Mouse (Mus musculus) stomach, postnatal 0 days (tissue): Measurements from ENCODE around the gene Endov. TPM values are rescaled to one million over a fixed set of nuclear protein-coding genes. Genes with fewer than 3 reads are reported as not detected.

ENCODE experiments used
- ATAC-seq: fragments of 200-750 bp; cut with Nextera tagmentation; 2 replicates; pipeline ENCODE4 v1.8.0; 2017; ENCODE audit not compliant: low FRiP score, low TSS enrichment
- DNase-seq: peaks from one replicate; pipeline ENCODE4 v3.0.0-alpha.2; 2016; ENCODE audit warnings: low spot score
- H3K27ac ChIP-seq: fragments of 300-500 bp; sonication (generic); replicated peaks from 2 replicates; pipeline ENCODE4 v1.5.1; 2014; ENCODE audit warnings: mild to moderate bottlenecking, control low read depth
- H3K27me3 ChIP-seq: fragments of 300-500 bp; sonication (generic); 2 replicates; pipeline ENCODE4 v1.6.1; 2014; ENCODE audit warnings: low read length; ENCODE audit not compliant: control insufficient read depth, insufficient read depth
- H3K36me3 ChIP-seq: fragments of 300-500 bp; sonication (generic); 2 replicates; pipeline ENCODE4 v1.6.1; 2014; ENCODE audit warnings: low read length, mixed read lengths; ENCODE audit not compliant: control insufficient read depth, insufficient read depth
- H3K4me1 ChIP-seq: fragments of 300-500 bp; sonication (generic); replicated peaks from 2 replicates; pipeline ENCODE4 v1.6.1; 2014; ENCODE audit warnings: antibody characterized with exemption; ENCODE audit not compliant: control insufficient read depth, insufficient read depth
- H3K4me2 ChIP-seq: fragments of 300-500 bp; sonication (generic); replicated peaks from 2 replicates; pipeline ENCODE4 v1.6.1; 2014; ENCODE audit warnings: low read depth, mild to moderate bottlenecking, control low read depth, moderate library complexity
- H3K4me3 ChIP-seq: fragments of 300-500 bp; sonication (generic); 2 replicates; pipeline ENCODE4 v1.5.1; 2014; ENCODE audit warnings: low read depth, low read length, control low read depth
- H3K9ac ChIP-seq: fragments of 300-500 bp; sonication (generic); 2 replicates; pipeline ENCODE4 v1.6.1; 2014; ENCODE audit warnings: mild to moderate bottlenecking, low read length, control low read depth, mixed read lengths
- H3K9me3 ChIP-seq: fragments of 300-500 bp; sonication (generic); 2 replicates; pipeline ENCODE4 v1.6.1; 2016; ENCODE audit warnings: low read length; ENCODE audit not compliant: control insufficient read depth
- CTCF ChIP-seq: IDR thresholded peaks from 2 replicates; pipeline ENCODE4 v1.5.1; 2016; ENCODE audit warnings: antibody characterized with exemption, low read depth, mild to moderate bottlenecking, moderate library complexity
- EP300 ChIP-seq: optimal IDR thresholded peaks from 2 replicates; pipeline ENCODE3; 2016; ENCODE audit warnings: antibody characterized with exemption
- WGBS: fragments of 180-500 bp; shearing (Covaris S2); extraction: QIAGEN DNeasy Blood & Tissue Kit; methylation state at CpG from one replicate; pipeline ENCODE4 v1.1.7; 2014; 5-methylcytosine and 5-hydroxymethylcytosine counted together
- polyA plus RNA-seq: library from polyadenylated mRNA; unstranded; fragments of >200 nt; fragmentation: Nextera tagmentation; extraction: Ambion mirVana; gene quantifications from 2 replicates; pipeline ENCODE4 v1.2.1, GENCODE M21; 2015

The Endov gene
- polyA plus RNA-seq, result 9.2 and 12.8 TPM in 2 replicates

DNA sequence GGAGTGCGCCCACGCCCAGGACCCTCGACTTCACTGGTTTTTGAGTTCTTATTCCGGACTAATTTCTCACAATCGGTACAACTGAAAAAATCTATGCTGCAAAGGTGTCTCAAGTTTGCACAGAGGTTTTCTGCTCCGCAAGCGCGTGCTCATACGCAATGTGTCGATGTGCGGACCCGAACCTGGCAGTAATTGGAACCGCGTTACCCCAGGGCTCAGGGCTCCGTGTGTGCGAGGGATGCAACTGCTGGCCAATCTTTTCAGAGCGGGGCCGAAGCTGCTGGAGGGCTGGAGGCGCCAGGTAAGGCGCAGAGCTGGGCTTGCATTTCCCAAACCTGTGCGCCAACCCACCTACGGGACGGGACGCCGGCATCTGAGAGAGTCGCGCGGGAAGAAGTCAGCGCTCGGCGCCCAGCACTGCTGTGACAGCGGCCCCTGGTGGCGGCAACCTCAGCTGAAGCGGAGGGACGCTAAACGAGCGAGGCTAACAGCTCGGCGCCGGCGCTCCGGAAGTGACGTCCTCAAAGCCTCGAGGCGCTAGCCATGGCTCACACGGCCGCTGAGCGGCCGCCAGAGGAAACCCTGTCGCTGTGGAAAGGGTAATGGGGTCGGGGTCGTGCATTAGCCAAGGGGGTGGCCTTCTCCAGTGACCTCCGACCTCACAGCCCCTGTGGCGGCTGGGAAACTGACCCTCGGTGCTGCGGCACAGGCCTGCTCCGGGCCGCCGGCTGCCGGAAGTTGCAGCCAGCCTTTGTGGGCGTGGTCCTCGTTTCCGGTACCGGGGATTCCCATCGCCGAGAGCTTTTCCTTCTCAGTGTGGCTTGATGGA lies at the start of gene Endov:
Gene Endov (plus strand): TSS at position 487 of the 829 bp plus-strand sequence.
- Histone ChIP-seq H3K4me2 (peak within 1 kb of the TSS; percentile 87), H3K4me3 (peak within 1 kb of the TSS; percentile 84), H3K9me3 (no peaks in the 10 kb centered on the region), H3K36me3 (0 out of 2 replicates have a peak, but pooled peaks cover 4% of the 10 kb centered on the region), H3K27ac (peak within 1 kb of the TSS; percentile 90), H3K27me3 (no peaks in the 10 kb centered on the region), H3K9ac (peak within 1 kb of the TSS; percentile 88), H3K4me1 (no peaks in the 10 kb centered on the region)
- TF ChIP-seq EP300, result peak; percentile 74
- TF ChIP-seq CTCF, result peak; percentile 98
- WGBS, result under 1% methylated on average over 66 of the region's 66 CpGs
- DNase-seq (peak; percentile 98), ATAC-seq (peak; percentile 92)

GRCm38 (mm10) chr11:119442199-119442598 lies 48.9 kb upstream of the Endov start:
- 89% methylated on average over 8 of the region's 8 CpGs for WGBS

DNA sequence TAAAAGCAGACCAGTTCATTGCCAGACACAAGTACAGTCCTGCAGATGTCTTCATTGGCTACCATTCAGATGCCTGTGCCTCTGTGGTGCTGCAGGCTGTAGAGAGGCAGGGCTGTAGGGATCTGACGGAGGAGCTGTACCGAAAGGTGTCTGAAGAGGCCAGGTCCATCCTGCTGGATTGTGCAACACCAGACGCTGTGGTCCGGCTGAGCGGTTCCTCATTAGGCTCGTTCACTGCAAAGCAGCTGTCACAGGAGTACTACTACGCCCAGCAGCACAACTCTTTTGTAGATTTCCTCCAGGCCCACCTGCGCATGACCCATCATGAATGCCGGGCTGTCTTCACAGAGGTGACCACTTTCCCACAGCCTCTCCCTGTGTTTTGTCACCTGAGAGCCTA lies 47.7 kb upstream of the Endov start:
- Histone ChIP-seq H3K27ac (no peak overlapping the region), H3K27me3 (no peaks in the 10 kb centered on the region), H3K9me3 (no peaks in the 10 kb centered on the region), H3K4me2 (no peak overlapping the region), H3K4me3 (no peak overlapping the region), H3K4me1 (no peaks in the 10 kb centered on the region), H3K9ac (no peak overlapping the region), H3K36me3 (peaks cover 34% of the 10 kb centered on the region)
- DNase-seq (no peak), ATAC-seq (no peak)
- WGBS, result 96% methylated on average over 9 of the region's 9 CpGs
- no peak for TF ChIP-seq EP300
- TF ChIP-seq CTCF, result no peak

More at GRCm38 (mm10) chr11:119442199-119442598, 48.9 kb upstream of the Endov start:
- Histone ChIP-seq H3K27me3 (no peaks in the 10 kb centered on the region), H3K36me3 (peaks cover 40% of the 10 kb centered on the region), H3K9me3 (no peaks in the 10 kb centered on the region), H3K27ac (no peak overlapping the region), H3K9ac (no peak overlapping the region), H3K4me2 (no peak overlapping the region), H3K4me3 (no peak overlapping the region), H3K4me1 (no peaks in the 10 kb centered on the region)
- TF ChIP-seq CTCF (peak; percentile 53), EP300 (no peak)
- no peak for DNase-seq
- no peak for ATAC-seq

DNA sequence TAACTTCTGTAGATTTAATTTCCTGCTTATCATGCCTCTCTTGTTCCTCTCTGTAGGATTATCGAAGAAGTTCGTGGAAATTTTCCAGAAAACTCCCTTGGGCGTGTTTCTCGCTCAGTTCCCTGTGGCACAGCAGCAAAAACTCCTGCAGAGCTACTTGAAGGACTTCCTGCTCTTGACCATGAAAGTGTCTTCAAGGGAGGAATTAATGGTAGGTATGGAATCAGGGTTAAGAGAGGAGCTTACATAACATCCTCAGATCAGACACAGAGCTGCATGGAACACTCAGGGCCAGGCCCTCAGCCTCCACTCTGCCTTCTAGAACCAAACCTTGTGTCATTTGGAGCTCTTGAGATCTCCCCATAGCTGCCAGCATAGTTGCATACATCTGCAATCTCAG lies 35.0 kb upstream of the Endov start:
- H3K27me3 ChIP-seq, result no peaks in the 10 kb centered on the region
- H3K27ac ChIP-seq, result no peak overlapping the region
- peaks cover 19% of the 10 kb centered on the region for H3K36me3 ChIP-seq
- no peak overlapping the region for H3K4me2 ChIP-seq
- no peak overlapping the region for H3K4me3 ChIP-seq
- WGBS, result 70% methylated on average over 4 of the region's 4 CpGs
- TF ChIP-seq CTCF (no peak), EP300 (no peak)
- no peaks in the 10 kb centered on the region for H3K4me1 ChIP-seq
- ATAC-seq (no peak), DNase-seq (no peak)
- no peak overlapping the region for H3K9ac ChIP-seq
- H3K9me3 ChIP-seq, result no peaks in the 10 kb centered on the region

DNA sequence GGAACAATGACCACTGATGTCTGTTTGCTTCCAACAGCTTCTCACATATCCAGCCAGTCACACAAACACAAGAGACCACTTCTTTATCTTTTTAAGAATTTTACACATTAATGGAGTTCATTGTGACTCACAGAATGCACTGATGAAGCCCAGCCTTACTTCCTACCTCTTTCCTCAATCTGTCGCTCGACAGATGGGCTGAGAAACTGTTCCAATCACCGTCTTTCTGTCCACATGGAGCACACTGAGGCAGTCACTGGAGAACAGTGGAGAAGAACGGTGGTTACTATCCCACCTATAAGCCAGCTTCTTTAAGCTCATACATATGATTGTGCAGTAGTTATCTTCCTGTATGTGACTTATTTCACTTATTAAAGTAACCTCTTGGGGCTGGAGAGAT lies 13.3 kb upstream of the Endov start:
- no peak overlapping the region for H3K4me3 ChIP-seq
- peaks cover 22% of the 10 kb centered on the region for H3K36me3 ChIP-seq
- DNase-seq, result no peak
- TF ChIP-seq CTCF, result no peak
- no peak for TF ChIP-seq EP300
- 93% methylated on average over 4 of the region's 4 CpGs for WGBS
- no peak overlapping the region for H3K4me2 ChIP-seq
- H3K27ac ChIP-seq, result no peak overlapping the region
- ATAC-seq, result no peak
- H3K9ac ChIP-seq, result no peak overlapping the region
- no peaks in the 10 kb centered on the region for H3K27me3 ChIP-seq
- H3K4me1 ChIP-seq, result no peaks in the 10 kb centered on the region
- no peaks in the 10 kb centered on the region for H3K9me3 ChIP-seq

DNA sequence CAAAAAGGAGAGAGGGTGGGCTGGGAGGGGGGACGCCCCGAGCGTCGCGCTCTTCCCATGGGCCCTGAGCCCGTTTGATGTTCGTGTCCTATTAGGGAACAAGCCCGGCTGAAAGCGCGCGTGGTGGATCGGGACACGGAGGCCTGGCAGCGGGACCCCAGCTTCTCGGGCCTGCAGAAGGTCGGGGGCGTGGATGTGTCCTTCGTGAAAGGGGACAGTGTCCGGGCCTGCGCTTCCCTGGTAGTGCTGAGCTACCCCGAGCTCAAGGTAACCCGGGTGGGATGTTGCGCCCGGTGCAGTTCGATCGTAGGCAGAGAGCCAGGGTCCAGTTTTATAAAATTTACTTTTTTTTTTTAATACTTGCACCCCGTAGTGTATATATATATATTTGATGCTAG lies 542 bp downstream of the Endov start:
- Histone ChIP-seq H3K4me3 (peak overlapping the region; percentile 84), H3K4me1 (no peaks in the 10 kb centered on the region), H3K4me2 (peak overlapping the region; percentile 87), H3K9ac (peak overlapping the region; percentile 88), H3K27me3 (no peaks in the 10 kb centered on the region), H3K27ac (peak overlapping the region; percentile 90), H3K9me3 (no peaks in the 10 kb centered on the region), H3K36me3 (no peaks in the 10 kb centered on the region)
- ATAC-seq (peak; percentile 6; the same call in 1 of the 2 replicates), DNase-seq (no peak)
- WGBS, result 3% methylated on average over 27 of the region's 27 CpGs
- TF ChIP-seq EP300 (no peak), CTCF (no peak)
